8 mouse cellular contexts compared by ENCODE assay signal in the genomic region with DNA sequence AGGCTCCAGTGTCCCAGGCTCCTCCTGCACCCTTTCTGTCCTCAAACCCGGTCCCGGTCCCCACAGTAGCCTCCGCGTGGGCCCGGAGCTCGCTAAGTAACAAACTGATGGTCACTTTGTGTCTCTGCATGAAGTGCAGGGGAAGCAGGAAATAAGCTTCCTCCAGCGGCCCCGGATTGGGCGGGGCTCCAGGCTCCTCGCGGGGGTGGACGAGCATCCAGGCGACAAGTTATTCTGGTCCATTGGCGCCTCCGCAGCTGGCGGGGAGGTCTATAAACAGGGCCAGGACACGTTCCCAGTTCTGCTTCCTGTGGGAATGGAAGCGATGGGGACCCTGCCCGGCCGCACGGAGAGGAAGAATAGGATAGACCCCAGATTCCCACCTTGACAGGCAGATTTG. TPM values are rescaled to one million over a fixed set of nuclear protein-coding genes. Genes with fewer than 3 reads are reported as not detected.
A peak's percentile ranks its signal among the peaks of the same experiment; 100 is the strongest.
DNase-seq lines count a peak whose midpoint lies in the region; ATAC-seq and TF ChIP-seq lines count a peak whose summit lies in the region.

No protein-coding gene starts in this region.

- intact Hi-C loops in left cerebral cortex, adult 2 months (cut with DNase I): no loop called here

- peaks cover 23% of the 10 kb centered on the region for H3K36me3 ChIP-seq in E14TG2a.4 (ENCODE audit: insufficient read depth, low read length)
- no peaks in the 10 kb centered on the region for H3K36me3 ChIP-seq in hindbrain, embryonic 11.5 days (ENCODE audit: control insufficient read depth, insufficient read depth, low read length)

- ATAC-seq in hindbrain, embryonic 11.5 days (ENCODE audit: low FRiP score): no peak

- H3K4me3 ChIP-seq in E14TG2a.4 (replicated peaks; ENCODE audit: low read length): peak overlapping the region; percentile 69
- no peak overlapping the region for H3K4me3 ChIP-seq in hindbrain, embryonic 11.5 days (ENCODE audit: low read depth, low read length)
- peak overlapping the region; percentile 15 for H3K4me3 ChIP-seq in left cerebral cortex, adult 2 months

- H3K9ac ChIP-seq in hindbrain, embryonic 11.5 days (ENCODE audit: low read depth, low read length): no peak overlapping the region

- no peak for TF ChIP-seq CTCF in E14TG2a.4 (conservative IDR thresholded peaks at IDR 0.05; ENCODE audit: low read length)
- no peak for TF ChIP-seq CTCF in left cerebral cortex, adult 2 months (IDR thresholded peaks at IDR 0.05)

- H3K4me1 ChIP-seq in E14TG2a.4 (replicated peaks; ENCODE audit: low read depth, low read length): peaks cover 62% of the 10 kb centered on the region
- no peaks in the 10 kb centered on the region for H3K4me1 ChIP-seq in hindbrain, embryonic 11.5 days (replicated peaks; ENCODE audit: control insufficient read depth, insufficient read depth, low read length)

- no peaks in the 10 kb centered on the region for H3K9me3 ChIP-seq in E14TG2a.4 (ENCODE audit: low read length)
- no peaks in the 10 kb centered on the region for H3K9me3 ChIP-seq in hindbrain, embryonic 11.5 days (ENCODE audit: control insufficient read depth, low read length)

- H3K27me3 ChIP-seq in E14TG2a.4 (ENCODE audit: insufficient read depth, low read length): peaks cover 21% of the 10 kb centered on the region
- no peaks in the 10 kb centered on the region for H3K27me3 ChIP-seq in hindbrain, embryonic 11.5 days (ENCODE audit: control insufficient read depth, insufficient read depth, low read length)

- 0 out of 2 replicates have a peak overlapping the region, but pooled peaks have one; percentile 12 for H3K4me2 ChIP-seq in hindbrain, embryonic 11.5 days (replicated peaks; ENCODE audit: low read depth, low read length)

- peak; percentile 79 for DNase-seq in adrenal gland, postnatal 25 days
- DNase-seq in frontal cortex, postnatal 10 days (ENCODE audit: low spot score in 2 of 2): peak; percentile 74 to 81
- no peak for DNase-seq in hindbrain, embryonic 11.5 days (ENCODE audit: low spot score)
- DNase-seq in left cerebral cortex, adult 2 months (ENCODE audit: extremely low spot score in 1 of 2, low spot score in 2 of 2): peak; percentile 83 to 90
- peak; percentile 94 for DNase-seq in lung, postnatal 36 days
- peak; percentile 82 to 84 for DNase-seq in spleen, postnatal 36 days (ENCODE audit: low spot score in 2 of 2)
- DNase-seq in yolk sac, embryonic 10.5 days (ENCODE audit: low spot score): no peak

- peak overlapping the region; percentile 13; the same call in 1 of the 2 replicates for H3K27ac ChIP-seq in hindbrain, embryonic 11.5 days (ENCODE audit: low read depth, low read length)
- H3K27ac ChIP-seq in left cerebral cortex, adult 2 months: peak overlapping the region; percentile 93

- 29% methylated on average over 21 of the region's 21 CpGs for WGBS in hindbrain, embryonic 11.5 days

RNA-seq across cellular contexts. Expression of a gene that starts 1.3 kb away (rescaled TPM):
- total RNA-seq in adrenal gland, postnatal 25 days (2021): 65.2 and 89.6 TPM in 2 replicates
- polyA plus RNA-seq in hindbrain, embryonic 11.5 days (2014; fragmentation: Nextera tagmentation; extraction: Ambion mirVana): 91.5 and 94.3 TPM in 2 replicates
- 100 to 1,000 TPM; 808 to 835 TPM for total RNA-seq in left cerebral cortex, adult 2 months (2021)

RNA-seq across cellular contexts. Expression of a gene that starts 7.6 kb away (rescaled TPM):
- total RNA-seq in adrenal gland, postnatal 25 days (2021): 127 and 143 TPM in 2 replicates
- polyA plus RNA-seq in hindbrain, embryonic 11.5 days (2014; fragmentation: Nextera tagmentation; extraction: Ambion mirVana): 38.7 and 40.6 TPM in 2 replicates
- total RNA-seq in left cerebral cortex, adult 2 months (2021): 10 to 100 TPM; 33.3 to 35.7 TPM

RNA-seq across cellular contexts. Expression of a gene that starts 23.4 kb away (rescaled TPM):
- total RNA-seq in adrenal gland, postnatal 25 days (2021): 50.2 and 62.1 TPM in 2 replicates
- 31.5 and 36.5 TPM in 2 replicates for polyA plus RNA-seq in hindbrain, embryonic 11.5 days (2014; fragmentation: Nextera tagmentation; extraction: Ambion mirVana)
- 100 to 1,000 TPM; 159 to 160 TPM for total RNA-seq in left cerebral cortex, adult 2 months (2021)

RNA-seq across cellular contexts. Expression of a gene that starts 29.6 kb away (rescaled TPM):
- total RNA-seq in adrenal gland, postnatal 25 days (2021): 0.55 and 1.3 TPM in 2 replicates
- polyA plus RNA-seq in hindbrain, embryonic 11.5 days (2014; fragmentation: Nextera tagmentation; extraction: Ambion mirVana): 0.09 TPM in 1 of 2 replicates, not detected in the other
- 1 to 10 TPM; 1.9 to 3.0 TPM for total RNA-seq in left cerebral cortex, adult 2 months (2021)

RNA-seq across cellular contexts. Expression of a gene that starts 34.8 kb away (rescaled TPM):
- total RNA-seq in adrenal gland, postnatal 25 days (2021): not detected in 2 replicates
- not detected in 2 replicates for polyA plus RNA-seq in hindbrain, embryonic 11.5 days (2014; fragmentation: Nextera tagmentation; extraction: Ambion mirVana)
- not detected for total RNA-seq in left cerebral cortex, adult 2 months (2021)

Comparison
In these comparisons a context has a peak if more than half of its experiments do, and no peak if none do; other contexts are left out.
1. DNase-seq: peak in adrenal gland, postnatal 25 days (single experiment), frontal cortex, postnatal 10 days (2 of 2), left cerebral cortex, adult 2 months (2 of 2), lung, postnatal 36 days (single experiment) and spleen, postnatal 36 days (2 of 2); none in hindbrain, embryonic 11.5 days (single experiment) and yolk sac, embryonic 10.5 days (single experiment).